Mouse (Mus musculus): ENCODE measurements at regions not wholly inside any gene's neighbourhood (a gene's known extent, or its start where the extent isn't known, plus 50 kb on each side); places are given as distances from the start of the nearest gene placed in this dataset.
"Not testable (repeated sequence)": the region's sequence is repeated elsewhere in the genome, so short reads cannot be mapped to it uniquely, and the experiment has no call there.

DNA sequence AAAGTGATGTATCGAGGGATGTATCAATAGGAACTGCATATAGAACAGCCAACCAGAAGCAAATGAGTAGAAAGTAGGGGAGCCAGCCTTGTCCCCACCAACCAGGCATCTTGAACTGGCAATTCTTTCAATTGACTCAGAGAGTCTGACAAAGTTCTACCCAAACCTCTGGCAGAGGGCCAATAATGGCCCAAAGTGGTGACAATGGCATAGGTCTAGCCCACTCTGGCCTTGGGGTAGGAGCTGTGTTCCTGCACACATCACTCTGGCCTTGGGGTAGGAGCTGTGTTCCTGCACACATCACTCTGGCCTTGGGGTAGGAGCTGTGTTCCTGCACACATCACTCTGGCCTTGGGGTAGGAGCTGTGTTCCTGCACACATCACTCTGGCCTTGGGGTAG, 373.5 kb downstream of the Tcerg1l start:
- TF ChIP-seq MYOD1 (IDR thresholded peaks at IDR 0.05; ENCODE audit: control insufficient read depth, insufficient read length, low read depth); CTCF (IDR thresholded peaks at IDR 0.05; ENCODE audit: control insufficient read depth, insufficient read depth, insufficient read length); USF1 (IDR thresholded peaks at IDR 0.05; ENCODE audit: low read depth): not testable (repeated sequence)

All from C2C12 (cell line).